Mouse (Mus musculus): ENCODE results near the gene Med17. TPM values are rescaled to one million over a fixed set of nuclear protein-coding genes. Genes with fewer than 3 reads are reported as not detected.

Gene Med17
- total RNA-seq, 2 experiments from 2014 or later, result 29.6 to 33.0 TPM

DNA sequence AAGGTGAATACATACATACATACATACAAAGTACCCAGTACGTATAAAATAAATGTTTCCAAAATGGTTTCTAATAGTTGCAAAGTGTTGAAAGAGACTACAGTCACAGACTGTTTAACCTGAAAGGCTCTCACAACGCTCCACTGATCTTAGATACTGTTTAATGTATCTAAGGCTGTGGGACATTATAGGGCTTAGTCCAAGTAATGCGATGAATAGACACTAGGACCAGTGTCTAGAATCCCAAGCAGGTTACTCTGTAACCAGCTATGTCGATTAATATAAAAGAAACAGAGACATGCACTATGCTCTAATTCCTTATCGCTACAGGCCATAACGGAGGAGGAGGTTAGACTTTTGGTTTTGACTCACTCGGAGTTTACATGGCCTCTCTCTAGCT, 17.4 kb upstream of the Med17 start:
- no peak for DNase-seq (ENCODE audit: low spot score in 2 of 2)

DNA sequence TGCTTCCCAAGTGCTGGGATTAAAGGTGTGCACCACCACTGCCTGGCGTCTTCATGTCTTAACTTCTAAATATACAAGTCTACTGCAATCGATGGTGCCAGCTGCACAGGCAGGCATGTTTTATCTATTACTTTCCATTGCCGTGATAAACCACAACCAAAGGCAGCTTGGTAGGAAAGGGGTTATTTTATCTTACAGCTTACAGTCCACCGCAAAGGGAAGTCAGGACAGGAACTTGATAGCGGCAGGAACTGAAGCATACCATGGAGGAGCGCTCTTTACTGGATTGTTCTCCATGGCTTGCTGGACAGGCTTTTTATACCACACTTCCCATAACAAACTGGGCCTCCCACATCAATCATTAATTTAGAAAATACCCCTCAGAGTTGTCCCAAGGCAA, 9.5 kb upstream of the Med17 start:
- no peak for DNase-seq (ENCODE audit: low spot score in 2 of 2)

DNA sequence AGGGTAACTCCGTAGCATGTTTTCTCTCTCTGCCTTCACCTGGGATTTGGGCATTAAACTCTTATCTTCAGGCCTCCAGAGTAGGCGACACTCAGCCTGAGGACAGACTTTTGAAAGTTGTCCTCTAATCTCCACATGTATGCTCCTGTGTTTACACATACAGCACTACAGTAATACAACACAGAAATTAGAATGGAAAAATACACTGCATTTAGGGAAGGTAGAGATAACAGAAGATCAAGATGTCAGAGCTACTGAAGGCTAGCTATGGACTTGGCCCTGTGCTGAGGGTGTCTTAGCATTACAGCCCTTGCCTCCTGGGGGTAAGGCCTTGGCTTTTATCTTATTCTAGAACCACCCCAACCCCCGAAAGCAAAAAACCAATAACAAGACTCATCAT, 8.7 kb upstream of the Med17 start:
- DNase-seq (ENCODE audit: low spot score in 2 of 2), result no peak

DNA sequence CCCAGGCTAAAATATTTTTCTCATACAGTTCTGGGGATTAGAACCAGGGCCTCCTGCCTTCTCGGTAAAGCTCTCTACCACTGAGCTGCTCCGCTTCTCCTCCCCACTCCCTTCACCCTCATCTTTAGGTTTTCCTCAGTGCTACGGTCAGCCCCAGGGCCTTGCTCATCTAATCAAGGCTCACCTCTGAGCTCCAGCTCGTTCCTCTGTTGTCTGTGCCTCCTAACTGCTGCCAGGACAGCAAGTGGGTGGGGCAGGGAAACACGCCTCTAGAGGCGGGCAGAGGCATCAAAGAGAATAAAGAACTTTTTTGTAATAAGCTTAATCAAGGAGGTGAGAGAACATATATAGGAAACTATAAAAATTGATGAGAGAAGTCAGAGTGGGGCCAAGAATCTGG, 8.1 kb upstream of the Med17 start:
- no peak for DNase-seq (ENCODE audit: low spot score in 2 of 2)

DNA sequence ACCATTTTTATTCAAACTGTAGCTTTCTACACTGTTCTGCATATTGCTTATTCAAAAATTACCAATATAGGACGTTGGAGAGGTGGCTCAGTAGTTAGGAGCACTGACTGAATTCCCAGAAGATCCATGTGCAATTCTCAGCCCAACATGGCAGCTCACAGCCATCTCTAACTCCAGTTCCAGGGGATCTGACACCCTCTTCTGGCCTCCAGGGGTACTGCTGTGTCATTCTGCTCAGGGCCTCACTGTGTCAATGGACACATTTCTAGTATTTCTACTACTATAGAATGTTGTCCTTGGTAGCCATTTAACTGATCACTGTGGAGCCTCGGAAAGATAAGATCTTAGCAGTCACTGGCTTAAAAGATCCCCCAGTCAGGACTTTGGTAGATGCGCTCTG, 5.7 kb upstream of the Med17 start:
- DNase-seq (ENCODE audit: low spot score in 2 of 2), result no peak

DNA sequence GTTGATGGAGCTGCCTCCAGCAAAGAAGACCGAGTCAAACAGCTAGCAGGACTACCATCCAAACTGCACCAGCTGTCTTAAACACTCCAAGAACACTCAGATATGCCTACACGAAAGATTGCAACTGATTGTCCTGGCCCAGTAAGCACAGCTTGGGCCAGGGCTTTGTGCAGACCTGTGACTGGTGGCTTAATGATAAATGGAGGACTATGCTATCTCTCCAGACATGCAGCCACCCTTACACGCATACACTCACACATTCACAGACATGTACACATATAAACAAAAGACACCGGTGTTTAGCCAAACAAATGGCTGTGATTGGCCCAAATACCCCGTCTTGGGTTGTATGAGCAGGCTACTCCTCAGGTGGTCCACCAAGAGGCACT, 754 bp upstream of the Med17 start:
- no peak for DNase-seq (ENCODE audit: low spot score in 2 of 2)

DNA sequence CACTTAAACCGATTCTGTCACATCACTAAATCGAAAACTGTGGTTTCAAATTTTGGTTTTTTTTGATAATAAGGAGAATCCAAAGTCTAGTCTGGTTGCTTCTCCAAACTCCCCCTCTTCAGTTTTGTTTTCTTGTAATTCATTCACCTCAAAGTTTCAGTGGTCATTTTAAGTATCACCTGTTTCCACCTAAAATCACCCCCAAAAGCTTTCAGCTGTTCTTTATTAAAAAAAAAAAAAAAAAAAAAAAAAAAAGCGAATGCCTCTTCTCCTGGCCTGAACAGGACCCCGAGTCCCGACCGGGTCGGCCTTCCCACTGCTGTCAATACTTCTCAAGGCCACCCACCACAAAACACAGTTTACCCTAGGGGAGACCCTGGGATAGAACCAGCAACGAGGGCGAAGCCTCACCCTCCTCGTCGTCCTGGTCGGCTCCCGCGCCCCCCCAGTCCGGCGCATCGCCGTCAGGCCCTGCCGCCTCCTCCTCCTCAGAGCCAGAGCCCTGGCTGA, 537 bp downstream of the Med17 start:
- no peak for DNase-seq (ENCODE audit: low spot score in 2 of 2)

DNA sequence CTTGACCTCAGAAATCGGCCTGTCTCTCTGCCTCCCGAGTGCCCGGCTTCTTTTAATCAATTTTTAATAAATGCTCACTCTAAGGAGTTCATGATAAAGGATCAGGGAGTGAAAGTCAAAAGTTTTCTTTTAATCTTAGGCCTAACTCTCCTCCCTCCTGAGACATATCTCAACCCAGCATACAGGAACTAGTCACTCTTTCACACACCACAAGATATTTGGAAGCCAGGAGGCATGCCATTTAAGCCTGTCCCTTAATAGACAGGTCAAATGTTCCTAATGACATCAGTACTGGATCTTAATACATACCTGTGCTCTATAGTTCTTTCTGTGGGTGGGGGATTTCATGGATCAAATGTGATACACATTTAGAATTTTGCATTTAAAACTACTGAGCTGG, 1.4 kb downstream of the Med17 start:
- no peak for DNase-seq (ENCODE audit: low spot score in 2 of 2)

DNA sequence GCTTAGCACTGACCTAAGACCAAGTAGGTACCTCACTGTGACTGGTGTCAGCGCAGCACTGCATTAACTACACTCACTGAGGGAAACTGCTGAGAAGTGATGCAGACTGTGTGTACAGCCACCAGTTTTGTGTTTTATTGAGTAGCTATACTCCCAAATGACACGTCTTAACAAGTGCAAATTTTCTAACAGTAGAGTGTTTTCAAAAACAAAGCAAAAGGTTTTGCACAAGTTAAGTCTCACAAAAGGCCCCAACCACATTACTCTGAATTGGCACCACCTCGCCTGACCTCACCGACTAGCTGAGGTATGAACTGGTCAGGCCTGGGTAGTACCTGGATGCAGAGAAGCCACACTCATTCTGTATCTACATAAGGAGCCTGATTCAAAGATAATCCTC, 2.9 kb downstream of the Med17 start:
- DNase-seq (ENCODE audit: low spot score in 2 of 2), result no peak

DNA sequence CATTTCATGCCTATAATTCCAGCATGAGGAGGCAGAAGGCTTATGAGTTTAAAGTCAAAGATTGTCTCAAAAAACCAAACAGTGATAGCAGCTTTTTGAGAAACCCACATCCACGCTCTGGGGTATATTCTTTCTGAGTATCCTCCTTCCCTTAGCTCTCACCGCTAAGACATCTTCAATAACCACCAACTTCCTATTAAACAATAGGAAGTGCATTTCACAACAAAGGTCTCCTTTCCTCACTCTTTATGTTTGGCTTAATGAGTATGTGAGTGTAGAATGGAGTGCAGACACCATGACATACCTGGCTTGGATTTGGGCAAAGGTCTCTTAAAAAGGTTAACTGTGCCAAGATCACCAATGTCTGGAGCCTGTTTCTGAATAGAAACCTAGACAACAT, 5.8 kb downstream of the Med17 start:
- DNase-seq (ENCODE audit: low spot score in 2 of 2), result no peak

DNA sequence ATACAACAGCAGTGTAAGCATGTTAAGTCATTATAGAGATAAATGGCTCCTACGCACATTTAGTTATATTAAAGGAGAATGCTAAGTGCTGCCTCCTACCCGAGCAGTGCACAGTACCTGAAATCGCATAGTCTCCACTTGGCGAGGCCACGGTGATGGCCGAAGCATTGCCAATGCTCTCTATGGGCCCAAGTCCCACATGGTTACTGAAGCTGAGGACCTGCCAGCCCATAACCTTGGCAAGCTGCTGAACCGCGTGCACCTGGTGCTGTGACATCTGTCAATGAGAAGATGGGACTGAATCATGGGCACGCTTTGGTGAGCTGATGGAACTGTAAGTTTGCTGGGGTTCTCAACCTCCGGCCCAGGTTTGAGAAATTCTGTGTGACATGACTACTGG, 16.2 kb downstream of the Med17 start:
- DNase-seq (ENCODE audit: low spot score in 2 of 2), result no peak

DNA sequence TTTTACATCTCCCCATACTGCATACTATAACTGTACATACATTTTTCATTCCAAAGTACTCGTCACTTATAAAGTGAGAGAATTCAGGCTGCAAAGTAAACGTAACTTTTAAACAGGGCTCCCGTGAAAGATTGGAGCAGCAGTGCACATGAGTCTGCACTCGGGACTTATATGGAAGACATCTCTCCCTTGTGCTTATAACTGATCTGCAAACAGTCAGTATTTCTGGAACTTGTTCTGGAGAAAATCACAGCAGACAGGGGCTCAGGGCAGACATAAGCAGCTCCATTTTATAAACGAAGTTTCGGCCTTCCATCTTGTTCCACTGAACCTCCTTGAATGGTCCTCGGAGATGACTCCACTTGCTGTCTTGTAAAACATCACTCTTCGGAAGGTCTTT, 17.8 kb downstream of the Med17 start:
- no peak for DNase-seq (ENCODE audit: low spot score in 2 of 2)

DNA sequence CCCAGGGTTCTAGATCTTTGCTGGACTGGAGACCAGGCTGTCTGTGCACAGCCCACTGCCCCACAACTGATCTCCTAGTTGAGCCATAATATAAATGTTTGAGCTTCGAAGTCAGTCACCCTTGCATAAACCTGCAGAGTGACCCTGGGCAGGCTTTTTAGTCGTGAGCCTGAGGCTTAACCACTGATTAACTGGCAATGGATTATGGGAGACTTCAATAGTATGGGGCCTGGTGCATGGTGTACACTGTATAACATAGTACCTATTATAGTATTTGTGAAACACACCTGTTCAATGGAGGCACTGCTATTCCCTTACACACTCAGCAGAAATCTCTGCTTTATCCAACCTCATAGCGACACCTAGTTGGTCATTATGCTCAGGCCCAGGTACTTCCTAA, 23.5 kb downstream of the Med17 start:
- DNase-seq (ENCODE audit: low spot score in 2 of 2), result no peak

DNA sequence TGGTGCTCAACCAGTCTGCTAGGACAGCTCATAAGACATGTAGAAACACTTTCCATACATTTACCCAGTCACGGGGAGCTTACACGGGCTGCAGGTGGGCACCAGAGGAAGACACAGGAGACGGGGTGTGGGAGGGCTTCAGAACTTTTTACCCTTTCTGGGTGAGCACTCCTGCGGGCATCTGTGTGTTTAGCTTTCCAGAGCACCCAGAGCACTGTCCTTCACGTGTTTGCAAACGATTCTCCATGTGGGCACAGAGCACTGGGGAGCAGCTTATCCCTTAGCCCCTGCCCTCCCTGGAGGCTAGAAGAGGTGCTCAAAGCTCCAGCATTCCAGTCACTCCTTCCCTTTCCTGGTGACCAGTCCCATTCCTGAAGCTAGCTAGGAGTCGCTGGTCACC, 25.2 kb downstream of the Med17 start:
- no peak for DNase-seq (ENCODE audit: low spot score in 2 of 2)

DNA sequence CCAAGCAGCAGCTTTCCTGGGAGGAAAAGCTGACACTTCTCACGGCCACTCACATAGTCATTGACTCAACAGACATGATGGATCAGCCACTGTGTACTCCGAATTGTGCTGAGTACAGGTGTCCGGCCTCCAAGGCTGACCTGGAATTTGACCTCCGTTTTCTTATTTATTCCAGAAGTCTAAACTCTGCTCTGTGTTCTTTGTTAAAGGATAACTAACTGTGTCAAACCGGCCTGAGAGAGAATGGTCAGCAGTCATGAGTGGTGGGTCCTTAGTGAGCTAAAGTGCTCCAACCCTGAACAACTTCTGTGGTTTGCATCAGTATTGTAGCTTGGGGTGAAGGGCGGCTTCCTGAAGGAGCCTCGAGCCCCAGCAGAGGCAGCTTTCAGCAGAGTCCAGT, 27.5 kb downstream of the Med17 start:
- DNase-seq (ENCODE audit: low spot score in 2 of 2), result no peak

DNA sequence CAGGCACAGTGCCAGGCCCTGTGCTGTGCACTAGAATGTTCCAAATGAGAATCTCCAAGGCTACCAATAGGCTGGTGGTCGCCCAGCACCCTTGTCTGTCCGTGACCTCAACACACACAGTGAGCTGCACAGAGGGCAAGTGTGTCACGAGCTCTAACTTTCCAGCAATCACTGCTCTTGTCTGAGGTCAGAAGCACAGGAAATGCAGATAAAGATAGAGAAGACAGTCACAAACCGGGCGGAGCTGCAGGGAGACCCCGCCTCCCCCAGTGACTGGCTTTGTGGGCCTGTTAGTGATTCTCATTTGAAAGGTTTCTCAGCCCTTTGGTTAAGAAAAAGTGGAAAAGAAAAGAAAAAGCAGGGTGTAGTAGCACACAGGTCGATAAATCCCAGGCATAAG, 29.4 kb downstream of the Med17 start:
- DNase-seq (ENCODE audit: low spot score in 2 of 2), result no peak

DNA sequence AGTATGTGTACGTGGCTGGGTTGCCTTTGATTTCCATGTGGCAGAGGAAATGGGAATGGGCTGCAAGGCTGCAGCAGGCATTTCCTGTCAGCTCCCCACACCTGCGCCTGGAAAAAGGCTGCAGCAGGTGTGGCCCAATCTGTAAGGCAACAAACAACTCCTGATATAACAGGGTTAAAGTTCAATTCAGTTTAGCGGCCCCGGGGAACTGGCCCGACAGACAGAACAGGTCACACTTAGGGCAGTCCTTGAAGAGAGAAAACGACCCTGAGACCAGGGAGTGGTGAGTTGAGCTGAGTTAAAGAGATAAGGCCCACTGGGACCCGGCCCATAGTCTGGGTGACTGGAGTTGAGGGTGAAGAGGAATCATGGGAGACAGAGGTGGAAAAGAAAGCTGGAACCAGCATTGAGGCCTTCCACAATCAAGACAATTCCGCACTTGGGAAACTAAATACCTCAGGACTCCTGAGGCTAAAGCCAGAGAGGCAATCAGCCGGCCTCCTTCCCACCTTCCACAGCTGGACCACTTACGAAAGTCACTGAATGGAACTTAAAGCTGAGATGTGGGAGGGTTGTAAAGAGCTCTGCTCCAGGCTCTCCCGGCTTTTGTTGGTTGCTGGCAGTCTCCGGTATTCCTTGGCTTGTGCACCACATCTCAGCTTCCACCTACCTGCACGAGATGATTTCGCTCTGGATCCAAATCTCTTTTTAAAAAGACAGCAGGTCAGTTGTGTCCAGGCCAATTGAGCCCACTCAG, 34.2 kb downstream of the Med17 start:
- DNase-seq (ENCODE audit: low spot score in 2 of 2), result no peak

DNA sequence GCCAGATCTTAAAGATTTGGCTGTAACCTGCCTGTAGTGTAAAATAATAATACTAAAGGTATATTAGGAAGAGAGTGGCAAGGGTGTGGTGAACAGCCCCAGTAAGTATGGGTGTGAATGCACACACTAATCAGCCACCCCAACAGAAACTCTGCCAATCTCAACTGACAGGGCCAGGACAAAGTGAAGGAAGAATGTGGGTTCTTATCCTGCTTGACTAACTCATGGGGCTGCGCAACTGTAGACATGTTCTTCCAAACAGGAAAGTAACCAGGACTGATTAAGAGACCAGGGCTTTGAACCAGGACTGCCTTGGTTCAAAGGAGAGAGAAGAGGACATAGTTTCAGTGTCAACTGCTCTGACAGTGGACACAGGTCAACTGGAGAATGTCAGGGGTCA, 37.6 kb downstream of the Med17 start:
- no peak for DNase-seq (ENCODE audit: low spot score in 2 of 2)

DNA sequence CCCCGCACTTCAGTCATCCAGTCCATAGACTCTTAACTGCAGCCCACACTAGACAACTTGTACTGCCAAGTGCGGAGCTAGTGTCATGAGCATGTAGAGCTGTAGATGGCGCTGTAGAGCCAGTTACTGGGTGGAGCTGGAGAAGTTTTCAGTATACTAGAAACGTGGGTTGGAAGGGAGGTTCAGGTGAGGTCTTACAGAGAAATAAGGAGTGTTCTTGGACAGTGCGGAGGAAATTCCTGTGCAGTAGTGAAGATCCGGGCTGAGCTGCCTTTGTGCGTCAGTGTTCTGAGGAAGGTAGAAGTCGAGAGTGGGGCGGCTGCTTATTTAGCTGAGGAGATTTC, 38.2 kb downstream of the Med17 start:
- DNase-seq (ENCODE audit: low spot score in 2 of 2), result peak; percentile 50 to 54

DNA sequence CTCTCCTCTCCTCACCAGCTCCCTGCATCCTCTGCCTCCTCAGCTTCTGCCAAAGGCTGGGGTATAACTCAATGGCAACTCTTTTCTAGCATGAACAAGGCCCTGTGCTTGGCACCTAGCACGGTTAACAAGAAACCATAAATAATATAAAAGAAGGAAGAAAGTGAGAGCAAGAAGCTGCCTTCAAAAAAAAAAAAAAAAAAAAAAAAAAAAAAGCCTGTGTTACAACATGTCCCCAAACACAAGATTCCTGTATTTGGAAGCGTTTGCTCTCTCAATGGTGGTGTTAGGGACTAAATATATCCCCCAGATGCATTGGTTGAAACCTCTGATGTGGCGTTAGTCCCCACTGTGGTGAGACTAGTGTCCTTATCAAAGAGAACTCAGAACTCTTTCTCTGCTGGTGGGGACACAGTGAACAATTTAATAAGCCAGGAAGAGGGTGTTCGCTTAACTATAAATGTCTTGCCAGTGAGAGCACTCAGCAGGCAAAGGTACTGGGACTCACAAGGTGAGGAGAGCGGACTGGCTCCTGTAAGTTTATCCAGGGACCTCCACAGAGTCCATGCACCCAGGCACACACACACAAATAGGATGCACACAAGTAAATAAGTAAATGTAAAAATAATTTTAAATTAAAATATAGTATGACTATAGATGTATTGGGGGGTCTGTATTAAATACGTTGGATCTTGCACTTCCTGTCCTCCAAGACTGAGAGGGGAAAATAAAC, 38.7 kb downstream of the Med17 start:
- no peak for DNase-seq (ENCODE audit: low spot score in 2 of 2)

DNA sequence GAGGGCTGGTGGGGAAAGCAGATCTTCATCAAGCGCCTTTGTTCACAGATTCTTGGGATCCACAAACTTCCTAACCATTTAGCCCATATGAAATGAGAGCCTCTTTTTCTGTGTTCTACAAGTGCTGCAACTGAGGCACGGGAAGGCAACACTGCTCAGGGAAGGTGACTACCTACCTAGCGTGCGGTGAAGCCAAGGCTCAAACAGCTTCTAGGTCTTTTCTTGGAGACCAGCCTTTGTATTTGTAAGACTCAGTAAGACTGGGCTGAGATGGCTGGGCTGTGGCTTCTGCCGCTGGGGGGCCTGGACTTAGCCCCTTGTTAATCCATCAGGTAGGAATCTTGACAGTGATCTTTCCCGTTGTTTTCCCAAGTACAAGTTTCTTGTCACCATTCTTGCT, 39.7 kb downstream of the Med17 start:
- no peak for DNase-seq (ENCODE audit: low spot score in 2 of 2)

DNA sequence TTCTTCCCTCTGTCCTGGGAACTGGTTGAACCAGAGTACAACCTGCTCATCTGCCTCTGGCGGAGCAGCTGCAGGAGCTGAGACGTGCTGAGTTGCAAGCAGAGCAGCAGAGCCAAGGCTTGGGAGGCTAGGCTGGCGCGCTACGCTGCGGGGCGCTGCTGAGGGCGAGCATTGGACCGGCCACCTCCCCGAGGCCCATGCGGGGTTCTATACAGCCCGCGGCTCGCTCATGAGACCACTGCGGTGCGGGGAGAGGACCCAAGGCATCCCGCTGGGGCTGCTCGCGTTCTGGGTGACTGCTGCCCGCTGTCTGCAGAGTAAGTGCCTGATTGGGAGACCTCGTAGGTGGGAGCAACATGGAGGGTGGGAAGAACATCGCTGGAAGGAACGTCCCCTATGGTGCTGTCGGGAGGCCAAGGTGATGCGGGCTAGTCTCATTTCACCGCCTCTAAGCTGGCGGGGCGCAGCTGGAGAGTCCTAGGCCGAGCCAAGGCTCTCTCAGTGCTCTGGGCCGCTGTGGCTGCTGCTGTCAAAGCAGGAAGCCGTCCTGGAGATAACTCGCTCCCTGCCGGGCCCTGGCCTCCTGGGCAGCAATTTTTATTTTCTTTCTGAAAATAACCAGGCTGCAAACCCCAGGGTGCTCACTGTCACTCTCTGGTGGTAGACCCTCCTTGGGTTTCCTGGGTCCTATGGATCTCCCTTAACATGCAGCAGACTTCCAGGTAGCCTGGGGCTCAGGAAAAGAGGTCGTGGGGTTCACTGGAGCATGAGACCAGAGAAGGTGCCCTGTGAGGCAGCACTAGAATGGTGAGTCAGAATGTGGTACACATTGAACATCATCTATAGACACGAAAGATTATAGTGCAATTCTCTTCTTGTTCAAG, 40.4 kb downstream of the Med17 start, which contains the start of gene Vstm5:
Vstm5 (plus strand) TSS at position 4 of the 884 bp plus-strand sequence.
- DNase-seq (ENCODE audit: low spot score in 2 of 2), result peak in 1 of 2 experiments; percentile 18

All from adrenal gland, adult 18-20 months (tissue).